Mouse (Mus musculus): ENCODE measurements at regions not wholly inside any gene's neighbourhood (a gene's known extent, or its start where the extent isn't known, plus 50 kb on each side); places are given as distances from the start of the nearest gene placed in this dataset.

DNA sequence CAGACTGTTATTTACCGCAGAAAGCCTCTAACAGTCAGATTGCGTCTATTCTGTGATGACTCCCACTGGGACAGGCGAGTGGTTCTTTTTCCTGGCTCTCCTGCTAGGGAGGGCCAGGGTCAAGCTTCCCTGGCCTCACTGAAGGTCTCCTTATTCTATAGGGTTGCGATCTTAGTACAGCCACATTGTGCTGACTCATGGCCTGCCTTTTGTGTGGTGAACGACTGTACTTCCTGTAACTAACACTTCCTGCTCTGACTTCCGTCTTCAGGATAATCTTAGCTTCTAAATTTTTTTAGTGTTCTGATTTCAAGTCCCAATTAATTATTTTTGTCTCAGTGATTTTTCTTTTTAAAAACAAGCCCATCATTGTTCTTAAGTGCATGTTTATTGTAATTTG, 203.4 kb upstream of the Tbc1d5 start:
- no peak overlapping the region for H3ac ChIP-seq (ENCODE audit: control insufficient read depth, insufficient read length)
- TF ChIP-seq SRF (IDR thresholded peaks at IDR 0.05; ENCODE audit: control insufficient read depth, insufficient read length, low read depth): no peak
- TF ChIP-seq REST (IDR thresholded peaks at IDR 0.05; ENCODE audit: insufficient read depth, insufficient read length): no peak
- no peak for TF ChIP-seq USF1 (IDR thresholded peaks at IDR 0.05; ENCODE audit: low read depth)
- TF ChIP-seq TCF3 (IDR thresholded peaks at IDR 0.05; ENCODE audit: insufficient read length, low read depth): no peak
- no peak for TF ChIP-seq POLR2A (IDR thresholded peaks at IDR 0.05; ENCODE audit: insufficient read length, low read depth)
- TF ChIP-seq MYOG (IDR thresholded peaks at IDR 0.05; ENCODE audit: control insufficient read depth in 1 of 3, insufficient read depth in 1 of 3, insufficient read length in 2 of 3, low read depth in 2 of 3): no peak
- TF ChIP-seq CEBPB (IDR thresholded peaks at IDR 0.05; ENCODE audit: insufficient read depth, poor library complexity, severe bottlenecking): no peak
- TF ChIP-seq E2F4 (IDR thresholded peaks at IDR 0.05; ENCODE audit: insufficient read depth): no peak
- no peak for TF ChIP-seq MAX (IDR thresholded peaks at IDR 0.05; ENCODE audit: low read depth)
- no peak for TF ChIP-seq POLR2AphosphoS2 (IDR thresholded peaks at IDR 0.05; ENCODE audit: insufficient read length, low read depth)
- no peak for TF ChIP-seq MYOD1 (IDR thresholded peaks at IDR 0.05; ENCODE audit: control insufficient read depth in 1 of 3, insufficient read length in 2 of 3, low read depth in 2 of 3)
- no peak for TF ChIP-seq TCF12 (IDR thresholded peaks at IDR 0.05; ENCODE audit: insufficient read depth, poor library complexity, severe bottlenecking)
- H3K79me2 ChIP-seq (ENCODE audit: control insufficient read depth, insufficient read depth): no peaks in the 10 kb centered on the region
- H3K36me3 ChIP-seq (ENCODE audit: control insufficient read depth, insufficient read depth): no peaks in the 10 kb centered on the region
- H3K4me2 ChIP-seq (ENCODE audit: low read depth): no peak overlapping the region
- no peaks in the 10 kb centered on the region for H3K27me3 ChIP-seq (ENCODE audit: control insufficient read depth, insufficient read depth, insufficient read length)
- no peak overlapping the region for H3K4me3 ChIP-seq

DNA sequence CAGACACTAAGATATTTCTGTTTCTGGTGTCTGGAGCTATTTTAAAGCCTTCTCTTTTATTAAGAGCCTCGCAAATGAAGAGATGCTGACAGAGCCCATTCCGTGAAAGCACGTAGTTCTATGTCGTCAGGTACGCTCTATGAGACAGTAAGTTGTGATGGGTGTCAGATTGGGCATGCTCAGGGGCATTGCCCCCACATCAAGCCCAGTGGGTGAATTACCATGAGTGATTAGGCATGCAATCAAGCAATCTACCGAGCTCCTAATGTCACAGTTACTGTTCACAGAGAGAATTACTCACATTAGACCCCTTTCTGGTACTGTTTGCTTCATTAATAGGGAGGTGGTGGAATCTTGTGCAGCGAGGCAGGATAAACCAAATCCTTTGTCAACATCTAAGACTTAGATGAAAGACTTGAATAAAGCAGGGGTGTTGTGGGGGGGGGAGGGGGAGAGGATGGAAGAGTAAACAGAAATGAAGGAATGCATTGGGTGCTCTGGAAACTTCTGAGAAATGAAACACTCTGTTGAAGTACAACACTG, 192.9 kb upstream of the Tbc1d5 start:
- H3K4me3 ChIP-seq: no peak overlapping the region
- H3ac ChIP-seq (ENCODE audit: control insufficient read depth, insufficient read length): no peak overlapping the region
- no peaks in the 10 kb centered on the region for H3K27me3 ChIP-seq (ENCODE audit: control insufficient read depth, insufficient read depth, insufficient read length)
- no peak overlapping the region for H3K4me2 ChIP-seq (ENCODE audit: low read depth)
- TF ChIP-seq REST (IDR thresholded peaks at IDR 0.05; ENCODE audit: insufficient read depth, insufficient read length): no peak
- no peak for TF ChIP-seq POLR2AphosphoS2 (IDR thresholded peaks at IDR 0.05; ENCODE audit: insufficient read length, low read depth)
- TF ChIP-seq E2F4 (IDR thresholded peaks at IDR 0.05; ENCODE audit: insufficient read depth): no peak
- TF ChIP-seq SRF (IDR thresholded peaks at IDR 0.05; ENCODE audit: control insufficient read depth, insufficient read length, low read depth): no peak
- TF ChIP-seq MAX (IDR thresholded peaks at IDR 0.05; ENCODE audit: low read depth): no peak
- TF ChIP-seq MYOD1 (IDR thresholded peaks at IDR 0.05; ENCODE audit: control insufficient read depth in 1 of 3, insufficient read length in 2 of 3, low read depth in 2 of 3): no peak
- no peaks in the 10 kb centered on the region for H3K36me3 ChIP-seq (ENCODE audit: control insufficient read depth, insufficient read depth)
- H3K79me2 ChIP-seq (ENCODE audit: control insufficient read depth, insufficient read depth): no peaks in the 10 kb centered on the region

- no peaks in the 10 kb centered on the region for H3K36me3 ChIP-seq (ENCODE audit: control insufficient read depth, insufficient read depth)
- no peak overlapping the region for H3ac ChIP-seq (ENCODE audit: control insufficient read depth, insufficient read length)
- H3K4me2 ChIP-seq (ENCODE audit: low read depth): no peak overlapping the region
- TF ChIP-seq MYOG (IDR thresholded peaks at IDR 0.05; ENCODE audit: control insufficient read depth in 1 of 3, insufficient read depth in 1 of 3, insufficient read length in 2 of 3, low read depth in 2 of 3) (no peak), E2F4 (IDR thresholded peaks at IDR 0.05; ENCODE audit: insufficient read depth) (no peak), REST (IDR thresholded peaks at IDR 0.05; ENCODE audit: insufficient read depth, insufficient read length) (no peak), MAX (IDR thresholded peaks at IDR 0.05; ENCODE audit: low read depth) (no peak), TCF12 (IDR thresholded peaks at IDR 0.05; ENCODE audit: insufficient read depth, poor library complexity, severe bottlenecking) (no peak), TCF3 (IDR thresholded peaks at IDR 0.05; ENCODE audit: insufficient read length, low read depth) (no peak), POLR2AphosphoS2 (IDR thresholded peaks at IDR 0.05; ENCODE audit: insufficient read length, low read depth) (no peak), CEBPB (IDR thresholded peaks at IDR 0.05; ENCODE audit: insufficient read depth, poor library complexity, severe bottlenecking) (no peak), POLR2A (IDR thresholded peaks at IDR 0.05; ENCODE audit: insufficient read length, low read depth) (no peak)
- H3K79me2 ChIP-seq (ENCODE audit: control insufficient read depth, insufficient read depth): no peaks in the 10 kb centered on the region
- no peak overlapping the region for H3K4me3 ChIP-seq
- H3K27me3 ChIP-seq (ENCODE audit: control insufficient read depth, insufficient read depth, insufficient read length): no peaks in the 10 kb centered on the region
Measured at GRCm38 (mm10) chr17:51370990-51371389, 191.8 kb upstream of the Tbc1d5 start.

DNA sequence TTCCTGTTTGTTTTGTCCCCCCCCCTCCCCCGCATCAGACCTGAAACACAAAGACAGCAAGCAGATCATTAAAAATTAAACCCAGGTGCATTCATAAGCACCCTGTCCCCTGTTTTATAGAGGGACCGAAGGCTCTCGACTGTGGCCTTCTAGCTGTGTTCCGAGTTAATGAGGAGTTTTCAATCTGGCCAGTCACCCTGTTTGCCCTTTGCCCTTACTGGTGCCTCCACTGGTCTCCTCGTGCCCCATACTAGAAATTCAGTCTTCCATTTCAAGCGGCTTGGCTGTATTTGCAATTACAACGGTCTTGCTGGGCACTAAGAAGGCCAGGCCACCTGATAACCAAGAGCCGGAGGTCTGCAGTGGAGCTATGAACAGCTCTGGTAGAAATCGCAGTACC, 190.9 kb upstream of the Tbc1d5 start:
- Histone ChIP-seq H3K79me2 (ENCODE audit: control insufficient read depth, insufficient read depth) (no peaks in the 10 kb centered on the region), H3K27me3 (ENCODE audit: control insufficient read depth, insufficient read depth, insufficient read length) (no peaks in the 10 kb centered on the region), H3K4me2 (ENCODE audit: low read depth) (no peak overlapping the region), H3ac (ENCODE audit: control insufficient read depth, insufficient read length) (no peak overlapping the region), H3K4me3 (no peak overlapping the region), H3K36me3 (ENCODE audit: control insufficient read depth, insufficient read depth) (no peaks in the 10 kb centered on the region)
- TF ChIP-seq POLR2A (IDR thresholded peaks at IDR 0.05; ENCODE audit: insufficient read length, low read depth) (no peak), TCF12 (IDR thresholded peaks at IDR 0.05; ENCODE audit: insufficient read depth, poor library complexity, severe bottlenecking) (no peak), POLR2AphosphoS2 (IDR thresholded peaks at IDR 0.05; ENCODE audit: insufficient read length, low read depth) (no peak), USF1 (IDR thresholded peaks at IDR 0.05; ENCODE audit: low read depth) (no peak), TCF3 (IDR thresholded peaks at IDR 0.05; ENCODE audit: insufficient read length, low read depth) (no peak), E2F4 (IDR thresholded peaks at IDR 0.05; ENCODE audit: insufficient read depth) (no peak), MYOG (IDR thresholded peaks at IDR 0.05; ENCODE audit: control insufficient read depth in 1 of 3, insufficient read depth in 1 of 3, insufficient read length in 2 of 3, low read depth in 2 of 3) (no peak), MYOD1 (IDR thresholded peaks at IDR 0.05; ENCODE audit: control insufficient read depth in 1 of 3, insufficient read length in 2 of 3, low read depth in 2 of 3) (no peak), SRF (IDR thresholded peaks at IDR 0.05; ENCODE audit: control insufficient read depth, insufficient read length, low read depth) (no peak), CEBPB (IDR thresholded peaks at IDR 0.05; ENCODE audit: insufficient read depth, poor library complexity, severe bottlenecking) (no peak), MAX (IDR thresholded peaks at IDR 0.05; ENCODE audit: low read depth) (no peak)

- H3K4me2 ChIP-seq (ENCODE audit: low read depth): no peak overlapping the region
- H3K36me3 ChIP-seq (ENCODE audit: control insufficient read depth, insufficient read depth): no peaks in the 10 kb centered on the region
- TF ChIP-seq E2F4 (IDR thresholded peaks at IDR 0.05; ENCODE audit: insufficient read depth): no peak
- TF ChIP-seq TCF3 (IDR thresholded peaks at IDR 0.05; ENCODE audit: insufficient read length, low read depth): no peak
- TF ChIP-seq POLR2A (IDR thresholded peaks at IDR 0.05; ENCODE audit: insufficient read length, low read depth): no peak
- TF ChIP-seq MYOD1 (IDR thresholded peaks at IDR 0.05; ENCODE audit: control insufficient read depth in 1 of 3, insufficient read length in 2 of 3, low read depth in 2 of 3): no peak
- TF ChIP-seq USF1 (IDR thresholded peaks at IDR 0.05; ENCODE audit: low read depth): no peak
- TF ChIP-seq MAX (IDR thresholded peaks at IDR 0.05; ENCODE audit: low read depth): no peak
- TF ChIP-seq MYOG (IDR thresholded peaks at IDR 0.05; ENCODE audit: control insufficient read depth in 1 of 3, insufficient read depth in 1 of 3, insufficient read length in 2 of 3, low read depth in 2 of 3): no peak
- TF ChIP-seq SRF (IDR thresholded peaks at IDR 0.05; ENCODE audit: control insufficient read depth, insufficient read length, low read depth): no peak
- no peak for TF ChIP-seq POLR2AphosphoS2 (IDR thresholded peaks at IDR 0.05; ENCODE audit: insufficient read length, low read depth)
- H3K79me2 ChIP-seq (ENCODE audit: control insufficient read depth, insufficient read depth): no peaks in the 10 kb centered on the region
- H3ac ChIP-seq (ENCODE audit: control insufficient read depth, insufficient read length): no peak overlapping the region
- no peaks in the 10 kb centered on the region for H3K27me3 ChIP-seq (ENCODE audit: control insufficient read depth, insufficient read depth, insufficient read length)
- no peak overlapping the region for H3K4me3 ChIP-seq
Measured at GRCm38 (mm10) chr17:51362801-51363200, 183.6 kb upstream of the Tbc1d5 start.
